Mouse (Mus musculus) cerebellum, adult 18-20 months (tissue): ENCODE results near the gene Timm29.

Source experiments
- DNase-seq, 2 experiments: peaks; one replicate each; pipeline ENCODE4 v3.0.0; 2021

The Timm29 gene

GRCm38 (mm10) chr9:21592703-21593121 is at the start of gene Timm29, which contains the start of gene Yipf2:
Timm29 (plus strand) TSS chr9:21592722.
Yipf2 (minus strand) TSS chr9:21592828.
- peak; percentile 90 to 92 for DNase-seq

GRCm38 (mm10) chr9:21545351-21545915 is 47.1 kb upstream of the Timm29 start:
- peak in 1 of 2 experiments; percentile 21 for DNase-seq

GRCm38 (mm10) chr9:21545916-21546788 is 46.4 kb upstream of the Timm29 start:
- DNase-seq: peak; percentile 99

- DNase-seq: no peak
Observed at GRCm38 (mm10) chr9:21546789-21547074, 45.8 kb upstream of the Timm29 start, which contains the start of gene Carm1. Carm1 (plus strand) TSS chr9:21546894.

GRCm38 (mm10) chr9:21547075-21547941 is 45.2 kb upstream of the Timm29 start:
- DNase-seq: peak; percentile 56 to 58

GRCm38 (mm10) chr9:21551049-21551448 is 41.5 kb upstream of the Timm29 start:
- DNase-seq: peak in 1 of 2 experiments; percentile 25

- DNase-seq: no peak
Observed at GRCm38 (mm10) chr9:21553607-21554273, 38.8 kb upstream of the Timm29 start.

GRCm38 (mm10) chr9:21555198-21555742 is 37.3 kb upstream of the Timm29 start:
- no peak for DNase-seq

GRCm38 (mm10) chr9:21556996-21557395 is 35.5 kb upstream of the Timm29 start:
- DNase-seq: no peak

- DNase-seq: no peak
Observed at GRCm38 (mm10) chr9:21557556-21557955, 35.0 kb upstream of the Timm29 start.

- no peak for DNase-seq
Observed at GRCm38 (mm10) chr9:21558366-21558765, 34.2 kb upstream of the Timm29 start.

- no peak for DNase-seq
Observed at GRCm38 (mm10) chr9:21559151-21559550, 33.4 kb upstream of the Timm29 start.

GRCm38 (mm10) chr9:21564420-21564819 is 28.1 kb upstream of the Timm29 start:
- DNase-seq: no peak

- DNase-seq: no peak
Observed at GRCm38 (mm10) chr9:21565004-21565586, 27.4 kb upstream of the Timm29 start.

GRCm38 (mm10) chr9:21566538-21566937 is 26.0 kb upstream of the Timm29 start:
- no peak for DNase-seq

GRCm38 (mm10) chr9:21567051-21567450 is 25.5 kb upstream of the Timm29 start:
- DNase-seq: peak in 1 of 2 experiments; percentile 24

GRCm38 (mm10) chr9:21568657-21569255 is 23.8 kb upstream of the Timm29 start:
- DNase-seq: no peak

GRCm38 (mm10) chr9:21574012-21574801 is 18.3 kb upstream of the Timm29 start:
- peak in 1 of 2 experiments; percentile 19 for DNase-seq

GRCm38 (mm10) chr9:21575253-21575652 is 17.3 kb upstream of the Timm29 start:
- DNase-seq: no peak

GRCm38 (mm10) chr9:21576286-21576685 is 16.2 kb upstream of the Timm29 start:
- DNase-seq: no peak

GRCm38 (mm10) chr9:21578226-21578625 is 14.3 kb upstream of the Timm29 start:
- no peak for DNase-seq
